Mouse (Mus musculus) kidney, adult 2 months (tissue): ENCODE results near the gene Eya2. TPM values are rescaled to one million over a fixed set of nuclear protein-coding genes. Genes with fewer than 3 reads are reported as not detected.

ENCODE experiments used
- DNase-seq: peaks from one replicate; pipeline ENCODE4 v3.0.0; 2021
- H3K27ac ChIP-seq: fragments of 200-500 bp; 2 replicates; pipeline ENCODE4 v1.5.1; 2012; ENCODE audit warnings: low read depth, low read length, control low read depth, inconsistent platforms; ENCODE audit not compliant: insufficient read depth
- H3K27me3 ChIP-seq: fragments of 200-500 bp; replicated peaks from 2 replicates; pipeline ENCODE4 v1.6.1; 2012; ENCODE audit warnings: mild to moderate bottlenecking, moderate library complexity, low read length, inconsistent platforms; ENCODE audit not compliant: control insufficient read depth, insufficient read depth
- H3K36me3 ChIP-seq: fragments of 200-500 bp; 2 replicates; pipeline ENCODE4 v1.6.1; 2012; ENCODE audit warnings: mild to moderate bottlenecking, moderate library complexity, low read length, inconsistent platforms; ENCODE audit not compliant: control insufficient read depth, insufficient read depth
- H3K4me1 ChIP-seq: fragments of 200-500 bp; 2 replicates; pipeline ENCODE4 v1.6.1; 2011; ENCODE audit warnings: low read length; ENCODE audit not compliant: control insufficient read depth, insufficient read depth
- H3K4me3 ChIP-seq: fragments of 200-500 bp; 2 replicates; pipeline ENCODE4 v1.5.1; 2011; ENCODE audit warnings: mild to moderate bottlenecking, low read depth, low read length, control low read depth; ENCODE audit not compliant: insufficient read depth
- CTCF ChIP-seq: fragments of 200-500 bp; conservative IDR thresholded peaks from 2 replicates; pipeline ENCODE4 v1.5.1; 2011; ENCODE audit warnings: low read depth, mild to moderate bottlenecking, control low read depth, low read length, moderate library complexity, mixed read lengths; ENCODE audit not compliant: insufficient read depth, insufficient read length
- POLR2A ChIP-seq: fragments of 200-500 bp; IDR thresholded peaks from one replicate; pipeline ENCODE4 v1.6.1; 2011; ENCODE audit warnings: low read depth, low read length, control low read depth
- WGBS: fragments of 180-500 bp; shearing (Covaris S2); methylation state at CpG from one replicate; pipeline ENCODE4 v1.1.7; 2018; 5-methylcytosine and 5-hydroxymethylcytosine counted together
- polyA plus RNA-seq: library from polyadenylated mRNA; depleted of rRNA; stranded (reverse); fragments of >200 nt; gene quantifications from 2 replicates; pipeline ENCODE4 v1.2.3, GENCODE M21; 2012

Eya2 gene
- polyA plus RNA-seq, 1 experiment = 7.7 TPM

DNA sequence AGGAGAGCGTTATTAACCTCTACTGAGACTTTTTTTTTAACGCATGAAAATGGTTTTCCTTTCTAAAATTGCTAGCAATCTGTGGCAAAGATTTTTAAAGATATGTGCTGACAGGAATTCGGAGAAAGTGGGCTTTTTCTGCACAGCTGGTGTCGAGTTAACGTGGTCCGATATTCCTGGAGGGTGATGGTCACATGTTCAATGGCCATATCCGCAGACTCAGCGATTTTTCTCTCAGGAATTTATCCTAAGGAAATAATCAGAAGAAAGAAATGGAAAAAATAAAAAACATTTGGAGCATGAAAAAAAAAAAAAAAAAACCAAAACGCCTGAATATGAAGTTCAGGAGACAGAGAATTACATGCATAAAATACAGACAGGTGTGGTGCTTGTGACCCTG lies 27.0 kb upstream of the Eya2 start:
- H3K4me1 ChIP-seq = peaks cover 9% of the 10 kb centered on the region; the same call in 1 of the 2 replicates
- no peak for DNase-seq
- TF ChIP-seq POLR2A (no peak), CTCF (no peak)
- H3K4me3 ChIP-seq = no peak overlapping the region
- no peaks in the 10 kb centered on the region for H3K27me3 ChIP-seq
- no peaks in the 10 kb centered on the region for H3K36me3 ChIP-seq
- no peak overlapping the region for H3K27ac ChIP-seq
- 66% methylated on average over 9 of the region's 9 CpGs for WGBS

DNA sequence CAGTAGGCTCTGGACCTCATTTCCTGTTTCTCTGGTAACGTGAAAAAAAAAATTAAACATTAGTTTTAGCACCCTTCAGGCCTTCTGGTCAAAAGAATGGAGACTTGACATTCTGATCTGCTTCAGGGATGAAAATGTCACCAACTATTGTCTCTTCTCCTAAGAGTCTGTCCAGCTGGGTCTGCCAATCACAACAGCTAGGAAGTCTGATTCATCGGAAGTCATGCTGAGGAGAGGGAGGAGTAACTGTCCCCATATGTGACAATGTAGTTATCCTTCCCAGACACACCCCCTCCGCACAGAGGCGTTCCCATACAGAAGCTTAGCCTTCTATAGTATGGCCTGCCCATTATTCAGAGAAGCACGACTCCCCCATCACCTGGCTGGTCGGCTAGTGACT lies 25.9 kb upstream of the Eya2 start:
- TF ChIP-seq POLR2A = no peak
- no peak for TF ChIP-seq CTCF
- no peaks in the 10 kb centered on the region for H3K36me3 ChIP-seq
- H3K4me1 ChIP-seq = peaks cover 1% of the 10 kb centered on the region; the same call in 1 of the 2 replicates
- WGBS = 74% methylated on average over 6 of the region's 6 CpGs
- H3K27me3 ChIP-seq = no peaks in the 10 kb centered on the region
- no peak overlapping the region for H3K27ac ChIP-seq
- no peak for DNase-seq
- no peak overlapping the region for H3K4me3 ChIP-seq

DNA sequence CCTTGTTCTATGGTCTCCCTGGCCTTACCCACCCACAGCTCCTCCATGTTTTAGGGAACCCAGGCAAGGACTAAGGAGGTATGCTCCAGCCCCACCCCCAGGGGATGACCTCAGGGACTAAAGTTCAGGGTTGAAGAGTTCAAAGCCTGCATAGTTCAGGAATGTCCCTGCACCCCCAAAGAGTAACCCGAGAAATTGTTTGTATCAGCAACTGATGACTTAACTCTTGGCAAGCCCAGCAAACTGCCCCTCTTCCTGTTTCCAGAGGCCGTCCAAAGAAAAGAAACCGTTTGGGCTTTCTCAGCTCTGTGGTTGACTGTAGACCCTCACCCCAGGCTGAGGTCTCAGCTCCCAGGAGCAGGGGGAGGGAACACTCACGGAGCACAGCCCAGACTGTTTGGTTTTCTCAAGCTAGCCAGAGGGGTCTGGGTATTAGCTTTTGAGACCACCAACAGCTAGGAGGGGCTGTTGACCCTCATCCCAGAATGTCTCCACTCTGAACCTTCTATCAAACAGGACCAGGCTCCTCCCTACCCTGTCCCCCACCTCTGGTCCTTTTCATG lies 23.5 kb upstream of the Eya2 start:
- peak; percentile 29 for DNase-seq
- H3K27ac ChIP-seq = no peak overlapping the region
- 41% methylated on average over 4 of the region's 4 CpGs for WGBS
- TF ChIP-seq CTCF (no peak), POLR2A (no peak)
- no peaks in the 10 kb centered on the region for H3K4me1 ChIP-seq
- no peak overlapping the region for H3K4me3 ChIP-seq
- no peaks in the 10 kb centered on the region for H3K36me3 ChIP-seq
- H3K27me3 ChIP-seq = no peaks in the 10 kb centered on the region

DNA sequence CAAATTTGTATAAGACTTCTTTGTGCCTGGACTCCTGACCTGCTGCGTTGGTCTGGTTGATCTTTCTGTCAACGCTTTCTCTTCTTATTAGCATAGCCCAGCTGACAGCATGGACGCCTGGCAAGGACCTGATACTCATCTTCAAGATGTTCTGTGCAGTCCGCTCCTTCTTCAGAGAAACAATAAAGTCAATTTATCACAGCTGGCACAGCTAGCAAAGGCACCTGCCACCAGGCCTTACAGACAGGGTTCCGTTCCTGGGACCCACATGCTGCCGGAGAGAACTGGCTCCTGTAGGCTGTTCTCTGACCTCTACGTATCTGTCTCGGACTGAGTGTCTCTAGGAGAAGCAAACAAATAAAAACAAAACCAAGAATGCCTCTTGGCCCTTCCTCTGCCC lies 11.8 kb upstream of the Eya2 start:
- Histone ChIP-seq H3K27me3 (no peaks in the 10 kb centered on the region), H3K4me3 (no peak overlapping the region), H3K4me1 (no peaks in the 10 kb centered on the region), H3K36me3 (no peaks in the 10 kb centered on the region), H3K27ac (no peak overlapping the region)
- WGBS = 73% methylated on average over 8 of the region's 8 CpGs
- DNase-seq = no peak
- TF ChIP-seq CTCF = no peak
- no peak for TF ChIP-seq POLR2A

DNA sequence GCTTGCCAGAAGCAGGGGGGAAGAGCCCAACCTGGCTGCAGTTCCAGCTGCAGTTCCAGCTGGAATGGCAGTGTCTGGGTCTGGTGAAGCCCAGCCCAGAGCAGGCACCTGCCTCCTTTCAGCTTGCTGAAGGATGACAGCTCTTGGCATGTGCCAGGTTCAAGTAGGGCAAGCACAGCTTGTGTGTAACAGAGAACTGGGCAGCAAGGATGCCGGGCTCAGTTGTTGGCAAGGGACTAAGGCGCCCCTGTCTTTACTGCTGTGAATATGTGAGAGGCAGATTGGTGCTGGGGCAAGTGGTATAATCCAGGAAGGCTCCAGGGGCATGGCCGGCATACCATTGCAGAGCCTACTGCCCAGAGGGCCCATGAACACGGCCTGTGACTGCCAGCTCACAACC lies 11.3 kb upstream of the Eya2 start:
- Histone ChIP-seq H3K4me1 (no peaks in the 10 kb centered on the region), H3K36me3 (no peaks in the 10 kb centered on the region), H3K27me3 (no peaks in the 10 kb centered on the region), H3K27ac (no peak overlapping the region), H3K4me3 (no peak overlapping the region)
- no peak for DNase-seq
- TF ChIP-seq POLR2A = no peak
- no peak for TF ChIP-seq CTCF
- 66% methylated on average over 4 of the region's 4 CpGs for WGBS

DNA sequence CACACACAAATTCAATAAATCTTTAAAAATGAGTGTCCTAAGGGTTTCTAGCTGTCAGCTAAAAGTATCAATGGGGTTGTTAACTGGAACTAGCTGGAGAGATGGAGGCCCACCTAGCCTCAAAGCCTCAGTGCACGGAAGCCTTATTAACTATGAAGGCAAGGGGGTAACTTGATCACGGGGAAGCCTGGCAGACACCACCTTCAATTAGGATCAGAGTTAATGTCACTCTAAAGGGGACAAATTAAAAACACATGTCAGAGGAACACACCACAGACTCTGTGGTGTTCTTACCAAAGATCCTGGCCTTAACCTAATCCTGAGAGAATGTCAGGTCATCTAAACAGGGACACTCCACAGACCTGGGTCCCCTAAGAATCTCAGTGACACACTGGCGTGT lies 10.3 kb upstream of the Eya2 start:
- Histone ChIP-seq H3K4me1 (no peaks in the 10 kb centered on the region), H3K27me3 (no peaks in the 10 kb centered on the region), H3K4me3 (no peak overlapping the region), H3K36me3 (no peaks in the 10 kb centered on the region), H3K27ac (no peak overlapping the region)
- no peak for DNase-seq
- TF ChIP-seq CTCF = no peak
- no peak for TF ChIP-seq POLR2A
- WGBS = 88% methylated on average over 3 of the region's 3 CpGs

DNA sequence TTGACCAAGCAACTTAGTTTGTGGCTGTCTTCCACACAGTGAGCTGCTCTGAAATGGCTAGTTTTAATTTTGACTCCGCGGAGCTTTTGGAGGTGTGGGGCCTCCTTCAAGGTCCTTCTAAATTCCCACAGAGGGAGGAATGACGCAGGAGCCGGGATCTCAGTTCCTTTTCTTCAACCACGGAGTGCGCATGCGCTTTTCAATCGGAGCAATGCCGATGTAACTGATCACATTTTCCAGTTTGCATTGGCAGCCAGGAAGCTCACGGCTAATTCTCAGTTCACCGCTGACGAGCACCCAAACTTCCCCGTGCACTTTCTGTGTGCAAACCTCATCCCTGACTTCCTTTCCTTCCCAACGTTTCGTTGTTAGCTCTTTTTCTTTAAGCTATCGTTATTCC lies 4.1 kb upstream of the Eya2 start:
- no peak overlapping the region for H3K27ac ChIP-seq
- TF ChIP-seq CTCF (no peak), POLR2A (no peak)
- H3K4me1 ChIP-seq = no peaks in the 10 kb centered on the region
- H3K4me3 ChIP-seq = no peak overlapping the region
- DNase-seq = no peak
- WGBS = 89% methylated on average over 16 of the region's 16 CpGs
- H3K27me3 ChIP-seq = no peaks in the 10 kb centered on the region
- no peaks in the 10 kb centered on the region for H3K36me3 ChIP-seq

DNA sequence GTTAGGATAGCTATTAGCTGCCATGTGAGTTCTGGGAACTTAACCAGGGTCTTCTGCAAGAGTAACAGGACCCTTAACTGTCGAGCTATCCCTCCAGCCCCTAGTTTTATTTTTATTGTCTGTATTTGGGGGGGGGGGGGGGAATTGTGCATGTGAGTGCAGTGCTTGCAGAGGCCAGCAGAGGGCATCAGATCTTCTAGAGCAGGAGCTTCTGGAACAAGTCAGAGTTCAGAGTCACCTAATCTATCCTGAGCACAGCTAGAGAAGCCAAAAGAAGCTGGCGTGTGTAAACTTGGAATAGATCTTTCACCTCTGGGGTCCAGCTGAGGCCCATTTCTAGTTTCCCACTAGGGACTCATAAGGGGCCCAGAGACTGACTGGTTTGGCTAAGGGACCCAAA lies 1.1 kb upstream of the Eya2 start:
- no peaks in the 10 kb centered on the region for H3K4me1 ChIP-seq
- H3K27me3 ChIP-seq = no peaks in the 10 kb centered on the region
- no peak overlapping the region for H3K4me3 ChIP-seq
- no peak for DNase-seq
- no peaks in the 10 kb centered on the region for H3K36me3 ChIP-seq
- 0 out of 2 replicates have a peak, but pooled peaks have one; percentile 16 for TF ChIP-seq CTCF
- no peak for TF ChIP-seq POLR2A
- no peak overlapping the region for H3K27ac ChIP-seq
- WGBS = 84% methylated on average over 2 of the region's 2 CpGs
